Mouse (Mus musculus) embryo, embryonic 9.5 days (tissue): ENCODE data around the gene Vamp1.

ENCODE experiments used
- DNase-seq: peaks from one replicate; pipeline ENCODE4 v3.0.0-alpha.2; 2017; ENCODE audit errors: extremely low spot score

Vamp1 gene

DNA sequence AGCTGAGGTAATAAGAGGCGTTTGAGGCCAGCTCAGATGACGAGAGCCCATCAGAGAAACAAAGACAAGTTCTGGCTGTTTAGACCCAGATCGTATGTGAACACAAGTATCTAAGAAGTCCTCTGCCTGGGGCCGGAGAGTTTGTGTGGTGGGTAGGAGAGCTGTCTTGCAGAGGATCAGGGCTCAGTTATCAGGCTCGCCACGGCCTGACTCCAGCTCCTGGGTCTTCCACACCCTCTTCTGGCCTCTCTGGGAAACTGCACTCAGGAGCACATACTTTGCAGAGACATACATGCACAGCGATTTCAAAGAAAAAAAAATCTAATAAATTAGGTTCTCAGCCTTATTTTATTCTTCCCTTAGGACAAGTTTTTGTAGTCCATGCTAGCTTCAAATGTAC lies 69.4 kb downstream of the Vamp1 start:
- no peak for DNase-seq

DNA sequence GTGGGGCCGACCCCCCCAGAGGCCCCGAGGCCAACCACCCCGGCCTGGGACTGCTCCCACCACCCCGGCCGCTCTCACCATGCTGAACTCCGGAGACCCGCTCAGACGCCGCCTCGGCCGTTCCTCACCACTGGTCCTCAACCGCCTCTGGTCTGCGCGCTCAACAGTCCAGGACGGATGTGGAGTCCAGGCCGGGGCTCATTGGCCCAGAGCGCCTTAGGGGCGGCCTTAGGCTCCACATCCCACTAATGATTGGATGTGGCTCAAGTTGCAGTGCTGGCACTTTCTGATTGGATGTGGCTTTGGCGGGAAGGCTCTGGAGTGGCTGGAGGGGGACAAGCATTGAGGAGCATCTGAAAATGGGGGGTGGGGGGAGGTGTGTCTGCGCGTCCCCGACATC lies 70.5 kb downstream of the Vamp1 start, which contains the start of gene Tuba3a:
Tuba3a (minus strand) TSS at position 153 of the 400 bp plus-strand sequence.
- no peak for DNase-seq

DNA sequence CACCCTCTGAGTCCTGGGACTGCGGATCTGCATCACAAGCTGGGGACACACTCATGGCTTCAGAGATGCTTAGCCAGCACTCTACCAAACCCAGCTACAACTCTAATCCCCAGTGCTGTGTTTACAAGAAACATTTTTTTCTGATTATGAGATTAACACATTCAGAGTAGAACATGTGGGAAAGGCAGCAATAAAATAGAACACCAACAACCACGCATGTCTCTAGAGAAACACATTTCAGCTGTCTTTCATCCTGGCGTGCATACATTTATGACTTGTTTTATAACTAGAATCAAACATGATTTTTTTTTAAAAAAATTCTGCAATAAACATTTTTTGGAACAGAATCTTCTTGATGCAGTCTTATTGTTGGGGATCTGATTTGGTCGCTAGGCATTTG lies 71.6 kb downstream of the Vamp1 start:
- DNase-seq, result no peak

DNA sequence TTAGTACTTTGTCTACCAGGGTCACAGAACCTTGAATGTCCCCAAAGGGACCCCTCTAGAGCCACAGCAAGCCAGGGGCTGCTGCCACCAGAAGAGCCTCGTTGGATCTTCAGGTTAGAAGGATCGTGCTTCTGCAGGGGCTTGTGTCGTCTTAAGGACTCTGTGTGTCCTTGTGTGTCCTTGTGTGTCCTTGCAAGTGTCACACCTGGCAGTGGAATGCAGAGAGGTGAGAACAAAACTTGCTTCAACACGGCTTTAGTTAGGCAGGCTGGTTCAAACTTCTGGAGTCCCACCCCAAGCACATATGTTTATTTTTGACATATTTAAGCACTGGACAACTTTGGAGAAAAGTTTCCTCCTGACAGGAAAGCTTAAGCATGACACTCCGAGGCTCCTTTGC lies 73.4 kb downstream of the Vamp1 start:
- DNase-seq, result no peak

DNA sequence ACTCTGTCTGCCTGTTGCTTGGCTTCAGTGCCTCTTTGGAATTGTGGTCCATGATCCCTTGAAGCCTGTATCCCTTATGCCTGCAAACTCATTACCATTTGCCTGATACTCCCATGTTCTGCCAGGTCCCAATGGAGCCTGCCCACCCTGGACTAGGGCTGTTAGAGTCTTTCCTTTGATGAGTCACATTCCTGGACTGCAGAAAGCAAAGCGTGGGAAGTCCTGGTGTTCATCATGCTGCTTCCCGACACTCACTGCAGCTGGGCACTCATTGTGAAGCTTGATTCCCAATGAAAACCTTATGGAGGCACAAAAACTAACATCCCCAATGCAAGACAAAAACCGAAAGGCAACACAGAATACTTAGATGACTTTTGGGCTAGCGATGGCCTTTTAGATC lies 76.0 kb downstream of the Vamp1 start:
- no peak for DNase-seq

DNA sequence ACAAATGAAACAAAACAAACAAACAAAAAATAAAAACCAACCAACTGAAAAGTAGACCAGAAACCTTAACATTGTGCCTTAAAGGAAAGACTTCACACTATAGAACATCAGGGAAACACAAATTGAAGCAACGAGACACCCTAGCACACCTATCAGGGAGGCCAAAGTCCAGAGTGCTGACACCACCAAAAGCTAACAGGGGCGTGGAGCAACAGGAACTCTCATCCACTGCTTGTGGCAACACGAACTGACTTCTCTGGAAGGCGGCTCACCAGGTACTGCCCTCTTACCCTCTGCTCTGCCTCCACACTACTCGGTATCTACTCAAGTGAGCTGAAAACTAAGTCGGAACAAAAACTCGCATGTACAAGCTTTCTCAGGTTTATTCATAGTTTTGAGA lies 76.9 kb downstream of the Vamp1 start:
- no peak for DNase-seq

DNA sequence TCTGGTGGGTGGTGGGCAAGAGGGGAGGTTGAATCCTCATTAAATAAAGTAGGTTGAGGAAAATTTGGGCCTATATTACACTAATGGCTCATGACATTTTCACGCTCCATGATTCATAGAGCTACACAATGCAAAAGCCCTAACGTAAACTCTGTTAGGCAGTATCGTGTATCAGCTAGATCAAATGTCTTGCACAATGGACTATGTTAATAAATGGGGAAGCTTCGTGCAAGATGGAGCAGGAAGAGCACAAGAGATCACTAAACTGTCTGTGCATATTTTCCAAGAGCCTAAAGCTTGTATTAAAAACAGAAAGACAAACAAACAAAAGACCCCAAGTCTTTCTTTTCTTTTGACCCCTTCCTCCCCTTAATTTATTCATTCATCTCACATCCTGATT lies 78.7 kb downstream of the Vamp1 start:
- no peak for DNase-seq
